Mouse (Mus musculus) ES-Bruce4 (cell line): ENCODE measurements around the gene Elp4.

Source experiments
- CTCF ChIP-seq: IDR thresholded peaks from one replicate; pipeline ENCODE4 v1.8.1; 2011; ENCODE audit warnings: low read depth, low read length
- POLR2A ChIP-seq: IDR thresholded peaks from one replicate; pipeline ENCODE4 v1.8.1; 2011; ENCODE audit warnings: low read length; ENCODE audit not compliant: insufficient read depth

DNA sequence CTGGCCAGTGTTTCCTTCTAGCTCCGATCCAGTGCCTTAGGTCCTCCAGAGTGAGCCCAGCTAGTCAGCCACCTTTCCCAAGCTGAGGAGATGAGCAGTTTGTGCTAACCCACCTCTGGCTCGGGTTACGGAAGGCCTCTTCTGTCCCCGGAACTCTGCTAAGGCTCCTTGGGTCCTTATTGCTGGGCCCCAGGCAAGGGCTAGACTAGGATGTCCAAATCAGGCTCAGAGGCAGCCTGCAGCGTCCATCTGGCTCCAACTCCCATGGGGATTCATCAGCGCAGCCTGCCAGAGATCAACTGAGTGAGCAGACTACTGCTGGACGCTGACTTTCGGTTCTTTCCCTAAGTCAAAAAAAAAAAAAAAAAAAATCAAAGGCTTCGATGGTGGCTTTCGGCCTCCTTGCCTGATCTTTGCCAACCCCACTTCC is 230.7 kb downstream of the Elp4 start:
- TF ChIP-seq CTCF, result no peak
- no peak for TF ChIP-seq POLR2A
